Mouse (Mus musculus) bone marrow macrophage, adult 2 months (primary cell): Measurements from ENCODE around the gene Dip2b.

ENCODE experiments used
- CTCF ChIP-seq: IDR thresholded peaks from 2 replicates; pipeline ENCODE4 v1.5.1; 2012; ENCODE audit warnings: low read depth, mild to moderate bottlenecking, low read length, moderate library complexity
- POLR2A ChIP-seq: IDR thresholded peaks from 2 replicates; pipeline ENCODE4 v1.6.1; 2012; ENCODE audit warnings: mild to moderate bottlenecking, low read depth, low read length, borderline replicate concordance

- TF ChIP-seq CTCF (no peak), POLR2A (no peak)
Observed at GRCm38 (mm10) chr15:100083882-100084281, 45.4 kb downstream of the Dip2b start.
